Mouse (Mus musculus) skeletal muscle tissue, postnatal 0 days (tissue): ENCODE measurements around the gene Fopnl. TPM values are rescaled to one million over a fixed set of nuclear protein-coding genes. Genes with fewer than 3 reads are reported as not detected.

Experiments used
- polyA plus RNA-seq: library from polyadenylated mRNA; unstranded; fragments of >200 nt; fragmentation: Nextera tagmentation; extraction: Ambion mirVana; gene quantifications from 2 replicates; pipeline ENCODE4 v1.2.1, GENCODE M21; 2015

The Fopnl gene
- polyA plus RNA-seq: 124 and 125 TPM in 2 replicates

DNA sequence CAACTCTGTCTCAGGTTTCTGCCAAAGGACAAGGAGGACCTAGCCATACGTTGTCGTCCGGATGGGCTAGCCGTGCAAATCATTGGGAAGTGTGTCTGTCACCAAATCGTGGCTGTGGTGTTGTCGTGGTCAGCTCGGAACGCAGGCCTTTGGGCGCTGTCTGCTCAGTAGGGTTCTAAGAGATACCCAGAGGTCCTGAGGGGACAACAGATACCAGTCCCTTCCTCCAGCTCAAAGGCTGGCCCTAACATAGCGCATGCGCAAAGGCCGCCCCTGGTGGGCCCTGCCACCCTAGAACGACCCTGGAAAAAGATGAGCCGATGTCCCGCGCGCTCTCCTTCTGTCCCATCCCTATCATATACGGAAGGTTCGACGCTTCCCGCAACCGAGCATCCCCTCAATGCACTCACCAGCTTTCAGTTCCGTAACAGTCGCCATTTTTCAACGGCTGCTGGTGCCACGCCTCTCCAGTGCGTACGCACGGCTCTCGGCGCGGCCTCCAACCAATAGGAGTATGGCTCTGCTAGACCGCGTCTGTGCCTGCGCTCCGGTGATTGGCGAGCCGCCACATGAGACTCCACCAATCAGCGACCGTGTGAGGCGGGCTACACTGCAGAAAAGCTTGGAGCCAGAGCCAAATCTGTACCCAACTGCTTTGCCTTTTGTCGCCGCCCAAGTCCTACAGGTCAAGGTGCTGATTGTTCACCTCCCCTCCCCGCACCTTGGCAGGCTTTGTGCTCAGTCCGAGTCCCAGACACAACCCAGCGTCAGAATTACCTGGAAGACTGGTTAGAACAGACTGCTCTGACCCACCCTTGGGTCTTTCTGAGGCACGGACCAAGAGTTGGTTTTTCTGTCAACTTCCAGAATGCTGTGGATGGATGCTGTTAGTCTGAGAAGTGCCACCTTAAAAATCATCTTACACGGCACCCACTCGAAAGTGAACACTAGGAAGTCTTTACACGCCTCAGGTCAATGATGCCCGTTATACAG, at the start of gene Fopnl:
Fopnl (minus strand) TSS at position 522 of the 993 bp plus-strand sequence.

DNA sequence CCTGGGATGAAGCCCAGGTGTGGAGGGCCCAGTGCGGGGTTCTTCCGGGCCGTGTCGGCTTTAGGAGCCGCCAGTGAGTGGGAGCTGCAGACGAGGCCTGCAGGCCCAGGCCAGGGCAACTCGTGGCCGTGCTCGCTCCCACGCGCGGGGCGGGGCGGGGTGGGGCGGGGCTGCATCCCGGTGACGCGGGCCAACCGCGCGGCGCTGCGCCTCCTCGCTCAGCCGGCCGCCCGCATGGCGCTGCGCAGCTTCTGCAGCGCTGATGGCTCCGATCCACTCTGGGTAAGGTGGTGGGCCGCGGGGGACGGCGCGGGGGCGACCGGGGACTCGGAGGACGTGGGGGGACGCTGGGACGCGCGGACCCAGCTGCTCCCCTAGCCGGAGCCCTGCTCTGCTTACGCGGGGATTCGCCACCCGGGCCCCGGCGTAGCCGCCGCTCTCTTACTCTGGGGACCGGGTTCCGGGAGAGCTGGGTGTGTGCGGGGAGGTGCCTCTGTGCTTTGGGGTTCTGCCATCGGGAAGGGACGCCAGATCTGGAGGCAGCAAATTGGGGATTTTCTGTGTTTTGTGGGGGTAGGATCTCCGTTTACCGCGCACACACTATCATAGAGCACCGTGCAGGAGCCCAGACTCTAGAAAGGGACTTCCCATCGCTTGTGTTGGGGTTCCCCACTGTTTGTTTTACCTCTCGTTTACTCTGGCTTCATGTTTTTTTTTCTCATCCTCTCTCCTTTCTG, 44.3 kb upstream of the Fopnl start, which contains the start of gene Abcc1:
Abcc1 (plus strand) TSS at position 197 of the 737 bp plus-strand sequence.

DNA sequence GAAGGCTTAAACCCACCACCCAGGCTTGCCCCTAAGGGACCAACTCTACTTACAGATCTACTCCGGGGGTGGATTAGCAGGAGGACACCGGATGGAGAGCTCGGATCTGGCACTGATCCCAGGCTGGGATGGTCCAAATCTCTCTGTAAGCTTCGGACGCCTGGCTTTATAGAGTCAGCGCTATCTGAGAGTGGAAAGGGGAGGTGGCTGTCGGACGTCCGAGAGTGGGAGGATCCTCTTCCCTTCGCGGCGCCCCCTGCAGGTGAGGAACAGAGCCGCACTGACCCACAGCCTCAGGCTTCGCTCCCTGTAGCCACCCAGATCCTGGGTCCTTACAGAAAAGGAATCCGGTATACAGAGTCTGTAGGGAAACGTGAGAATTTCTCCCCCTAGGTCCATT, 26.0 kb downstream of the Fopnl start, which contains the start of gene Myh11:
Myh11 (minus strand) TSS at position 150 of the 400 bp plus-strand sequence.

Other genes with a start within 250 kb of the Fopnl start
- gene Nde1, start 154.1 kb downstream of the Fopnl start, polyA plus RNA-seq: 29.4 and 34.3 TPM in 2 replicates
- 6.9 and 7.8 TPM in 2 replicates for gene Marf1, start 154.1 kb downstream of the Fopnl start, polyA plus RNA-seq
- 7.3 and 8.3 TPM in 2 replicates for gene Myh11, start 26.0 kb downstream of the Fopnl start, polyA plus RNA-seq
- 5.2 and 5.6 TPM in 2 replicates for gene Abcc1, start 44.2 kb upstream of the Fopnl start, polyA plus RNA-seq
- not detected in 2 replicates for gene A630010A05Rik, start 244.9 kb upstream of the Fopnl start, polyA plus RNA-seq